Comparison of ENCODE assay signal across 9 mouse cellular contexts in the genomic region with DNA sequence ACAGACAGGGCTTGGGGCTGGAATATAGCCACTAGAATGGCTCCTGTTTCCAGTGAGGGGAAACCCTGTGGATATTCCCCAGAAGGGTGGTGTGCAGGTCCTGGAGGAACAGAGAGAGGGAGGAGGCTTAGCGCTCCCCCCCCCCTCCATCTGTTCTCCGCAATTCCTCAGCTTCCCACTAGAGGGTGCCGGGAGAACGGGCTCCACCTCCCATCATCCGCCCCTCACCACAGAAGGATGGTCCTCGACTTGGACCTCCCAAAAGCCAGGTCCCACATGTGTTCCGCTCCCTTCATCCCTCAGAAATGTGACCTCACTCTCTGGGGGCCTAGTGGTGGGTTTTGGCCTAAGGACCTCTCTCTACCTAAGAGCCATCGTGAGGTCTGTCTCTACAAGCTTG. TPM values are rescaled to one million over a fixed set of nuclear protein-coding genes. Genes with fewer than 3 reads are reported as not detected.
DNase-seq lines count a peak whose midpoint lies in the region; ATAC-seq lines count a peak whose summit lies in the region.
"Had no signal": no experiment of that assay in that cellular context is flagged by ENCODE, and none has a peak within 500 bp of the region (broad histone marks: within the 10 kb centered on the region; RNA-seq: fewer than 3 reads in every experiment).

No protein-coding gene starts in this region.

- no peak overlapping the region for H3K4me3 ChIP-seq in embryonic facial prominence, embryonic 15.5 days (replicated peaks)
- no peak overlapping the region for H3K4me3 ChIP-seq in limb, embryonic 11.5 days (ENCODE audit: low read depth, low read length)
- no peak overlapping the region for H3K4me3 ChIP-seq in neural tube, embryonic 14.5 days (ENCODE audit: low read depth, low read length)

- peak overlapping the region; percentile 82 for H3K27ac ChIP-seq in embryonic facial prominence, embryonic 15.5 days (replicated peaks)
- no peak overlapping the region for H3K27ac ChIP-seq in limb, embryonic 11.5 days (replicated peaks; ENCODE audit: low read depth, low read length)
- no peak overlapping the region for H3K27ac ChIP-seq in neural tube, embryonic 14.5 days (ENCODE audit: low read depth, low read length)

- peaks cover 27% of the 10 kb centered on the region for H3K4me1 ChIP-seq in embryonic facial prominence, embryonic 15.5 days
- H3K4me1 ChIP-seq in limb, embryonic 11.5 days (ENCODE audit: control insufficient read depth, insufficient read depth, low read length) = peaks cover 9% of the 10 kb centered on the region; the same call in 1 of the 2 replicates
- 0 out of 2 replicates have a peak, but pooled peaks cover 3% of the 10 kb centered on the region for H3K4me1 ChIP-seq in neural tube, embryonic 14.5 days (ENCODE audit: control insufficient read depth, insufficient read depth, low read length)

- no peaks in the 10 kb centered on the region for H3K36me3 ChIP-seq in embryonic facial prominence, embryonic 15.5 days
- no peaks in the 10 kb centered on the region for H3K36me3 ChIP-seq in limb, embryonic 11.5 days (ENCODE audit: control insufficient read depth, insufficient read depth, low read length)
- no peaks in the 10 kb centered on the region for H3K36me3 ChIP-seq in neural tube, embryonic 14.5 days (ENCODE audit: control insufficient read depth, insufficient read depth, low read length)

- DNase-seq in left cerebral cortex, postnatal 25 days (ENCODE audit: low spot score in 2 of 2) = peak; percentile 49 to 61
- no peak for DNase-seq in left cerebral cortex, adult 11 months (ENCODE audit: low spot score)
- peak; percentile 13 for DNase-seq in T-cell, adult 2 months (ENCODE audit: low spot score)
- DNase-seq in heart, postnatal 10 days = peak; percentile 64 to 72
- peak; percentile 73 for DNase-seq in limb, embryonic 11.5 days (ENCODE audit: low spot score)
- no peak for DNase-seq in testis, postnatal 14 days (ENCODE audit: low spot score)

- H3K9me3 ChIP-seq in embryonic facial prominence, embryonic 15.5 days (replicated peaks) = no peaks in the 10 kb centered on the region
- no peaks in the 10 kb centered on the region for H3K9me3 ChIP-seq in limb, embryonic 11.5 days (ENCODE audit: control insufficient read depth, low read length)
- no peaks in the 10 kb centered on the region for H3K9me3 ChIP-seq in neural tube, embryonic 14.5 days (ENCODE audit: control insufficient read depth, low read length)

- peak overlapping the region; percentile 41 for H3K4me2 ChIP-seq in embryonic facial prominence, embryonic 15.5 days (replicated peaks)
- no peak overlapping the region for H3K4me2 ChIP-seq in limb, embryonic 11.5 days (ENCODE audit: low read depth, severe bottlenecking)
- no peak overlapping the region for H3K4me2 ChIP-seq in neural tube, embryonic 14.5 days (ENCODE audit: low read depth, low read length)

- no peak overlapping the region for H3K9ac ChIP-seq in embryonic facial prominence, embryonic 15.5 days
- H3K9ac ChIP-seq in limb, embryonic 11.5 days (ENCODE audit: low read length) = no peak overlapping the region
- H3K9ac ChIP-seq in neural tube, embryonic 14.5 days (replicated peaks; ENCODE audit: low read depth, low read length) = no peak overlapping the region

- peak; percentile 30; the same call in 1 of the 2 replicates for ATAC-seq in embryonic facial prominence, embryonic 15.5 days (ENCODE audit: insufficient number of reproducible peaks, low FRiP score, low TSS enrichment, low read depth)
- peak; percentile 13; the same call in 1 of the 2 replicates for ATAC-seq in limb, embryonic 11.5 days (ENCODE audit: insufficient number of reproducible peaks, low FRiP score, low TSS enrichment, low read depth)
- peak; percentile 44 for ATAC-seq in neural tube, embryonic 14.5 days (ENCODE audit: low read depth)

- intact Hi-C loops in left cerebral cortex, postnatal 25 days (cut with DNase I) = loop anchor here (1.0 kb wide), 1 partner anchor 52 kb away; no protein-coding TSS in a partner anchor
- intact Hi-C loops in heart, postnatal 10 days (cut with DNase I) = loop anchor here (1.0 to 2.0 kb wide), 2 partner anchors 51 to 153 kb away; no protein-coding TSS in a partner anchor

- H3K27me3 ChIP-seq in embryonic facial prominence, embryonic 15.5 days = 0 out of 2 replicates have a peak, but pooled peaks cover 11% of the 10 kb centered on the region
- H3K27me3 ChIP-seq in limb, embryonic 11.5 days (ENCODE audit: control insufficient read depth, insufficient read depth, low read length) = peaks cover 8% of the 10 kb centered on the region
- H3K27me3 ChIP-seq in neural tube, embryonic 14.5 days (ENCODE audit: control insufficient read depth, insufficient read depth, low read length) = no peaks in the 10 kb centered on the region

- WGBS in embryonic facial prominence, embryonic 15.5 days = 2% methylated on average over 7 of the region's 8 CpGs
- 8% methylated on average over 8 of the region's 8 CpGs for WGBS in limb, embryonic 11.5 days
- 6% methylated on average over 8 of the region's 8 CpGs for WGBS in neural tube, embryonic 14.5 days

RNA-seq across cellular contexts. Expression of gene Col16a1, which starts 11.5 kb away (rescaled TPM):
- 10 to 100 TPM; 15.1 to 15.7 TPM for total RNA-seq in left cerebral cortex, postnatal 25 days (2021)
- polyA plus RNA-seq in embryonic facial prominence, embryonic 15.5 days (2015; fragmentation: Nextera tagmentation; extraction: Ambion mirVana) = 183 and 190 TPM in 2 replicates
- 10 to 100 TPM; 24.6 to 25.4 TPM for total RNA-seq in heart, postnatal 10 days (2021)
- 8.1 and 8.2 TPM in 2 replicates for polyA plus RNA-seq in limb, embryonic 11.5 days (2014; fragmentation: Nextera tagmentation; extraction: Ambion mirVana)
- 5.8 and 18.2 TPM in 2 replicates for polyA plus RNA-seq in neural tube, embryonic 14.5 days (2014; fragmentation: Nextera tagmentation; extraction: Ambion mirVana)

RNA-seq across cellular contexts. Expression of gene Adgrb2, which starts 51.4 kb away (rescaled TPM):
- 100 to 1,000 TPM; 377 to 394 TPM for total RNA-seq in left cerebral cortex, postnatal 25 days (2021)
- 7.0 and 7.1 TPM in 2 replicates for polyA plus RNA-seq in embryonic facial prominence, embryonic 15.5 days (2015; fragmentation: Nextera tagmentation; extraction: Ambion mirVana)
- total RNA-seq in heart, postnatal 10 days (2021) = 1 to 10 TPM; 3.2 to 3.4 TPM
- 1.2 and 1.5 TPM in 2 replicates for polyA plus RNA-seq in limb, embryonic 11.5 days (2014; fragmentation: Nextera tagmentation; extraction: Ambion mirVana)
- 15.4 and 17.1 TPM in 2 replicates for polyA plus RNA-seq in neural tube, embryonic 14.5 days (2014; fragmentation: Nextera tagmentation; extraction: Ambion mirVana)
- polyA plus RNA-seq: liver, embryonic 16.5 days had no signal

Comparison
In these comparisons a context has a peak if more than half of its experiments do, and no peak if none do; other contexts are left out.
1. DNase-seq: peak in left cerebral cortex, postnatal 25 days (2 of 2), T-cell, adult 2 months (single experiment), heart, postnatal 10 days (2 of 2) and limb, embryonic 11.5 days (single experiment); none in left cerebral cortex, adult 11 months (single experiment) and testis, postnatal 14 days (single experiment).
2. Peak in every context shown above with its lines, with median percentiles within 50 percentile points of each other: ATAC-seq.